Mouse (Mus musculus): ENCODE results near the gene Pum2. TPM values are rescaled to one million over a fixed set of nuclear protein-coding genes. Genes with fewer than 3 reads are reported as not detected.
A peak's percentile ranks its signal among the peaks of the same experiment; 100 is the strongest.
"Not testable (repeated sequence)": the region's sequence is repeated elsewhere in the genome, so short reads cannot be mapped to it uniquely, and the experiment has no call there.

The Pum2 gene
- polyA plus RNA-seq (2015; fragmentation: Nextera tagmentation; extraction: Ambion mirVana): 26.2 and 27.9 TPM in 2 replicates

DNA sequence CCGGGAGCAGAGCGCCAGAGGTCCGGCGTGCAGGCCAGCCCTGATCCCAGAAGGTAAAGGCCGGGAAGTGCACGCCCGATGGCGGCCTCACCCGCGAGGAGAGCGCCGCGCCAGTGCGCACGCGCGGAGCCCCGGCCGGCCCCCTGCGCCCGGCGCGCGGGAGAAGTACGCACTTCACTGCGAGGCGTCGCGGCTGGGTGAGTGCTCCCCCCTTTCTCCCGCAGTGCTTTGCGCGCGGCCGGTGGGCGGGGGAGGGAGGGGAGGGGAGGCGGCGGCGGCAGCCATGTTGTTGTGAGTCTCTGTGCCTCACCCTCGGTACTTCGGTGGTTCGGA, at the start of gene Pum2:
TSS of gene Pum2 (plus strand) at position 161 of the 333 bp plus-strand sequence.
- 0% methylated on average over 26 of the region's 41 CpGs for WGBS
- Histone ChIP-seq H3K4me1 (ENCODE audit: control insufficient read depth, insufficient read depth, low read length) (peaks cover 35% of the 10 kb centered on the region), H3K4me2 (ENCODE audit: low read depth, low read length) (peak within 1 kb of the TSS; percentile 79), H3K27me3 (ENCODE audit: control insufficient read depth, insufficient read depth, low read length) (no peaks in the 10 kb centered on the region), H3K4me3 (ENCODE audit: low read length) (peak within 1 kb of the TSS; percentile 97), H3K36me3 (ENCODE audit: control insufficient read depth, insufficient read depth) (no peaks in the 10 kb centered on the region), H3K9ac (ENCODE audit: low read length) (peak within 1 kb of the TSS; percentile 100), H3K9me3 (replicated peaks; ENCODE audit: control insufficient read depth, low read length) (peaks cover 7% of the 10 kb centered on the region; the same call in 1 of the 2 replicates), H3K27ac (ENCODE audit: low read length) (peak within 1 kb of the TSS; percentile 99)
- peak; percentile 95 for ATAC-seq (replicated peaks; ENCODE audit: extremely low read depth, insufficient read depth, low FRiP score)

DNA sequence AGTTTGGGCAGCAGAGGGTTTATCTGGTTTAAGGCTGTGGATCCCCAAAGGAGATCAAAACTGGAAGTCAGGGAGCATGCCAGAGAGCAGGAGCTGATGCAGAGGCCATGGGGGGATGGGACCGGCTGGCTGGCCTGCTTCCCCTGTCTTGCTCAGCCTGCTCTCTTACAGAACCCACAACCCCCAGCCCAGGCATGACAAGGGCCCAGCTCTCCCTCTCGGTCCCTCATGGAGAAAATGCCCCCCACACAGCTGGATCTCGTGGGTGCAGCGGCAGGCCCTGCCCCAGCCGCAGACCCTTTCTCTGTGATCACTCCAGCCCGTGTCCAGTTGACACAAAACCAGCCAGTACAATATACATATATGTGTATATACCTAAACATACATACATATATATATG, 44.4 kb upstream of the Pum2 start:
- no peak overlapping the region for H3K27ac ChIP-seq (ENCODE audit: low read length)
- H3K36me3 ChIP-seq (ENCODE audit: control insufficient read depth, insufficient read depth): no peaks in the 10 kb centered on the region
- no peaks in the 10 kb centered on the region for H3K9me3 ChIP-seq (replicated peaks; ENCODE audit: control insufficient read depth, low read length)
- H3K27me3 ChIP-seq (ENCODE audit: control insufficient read depth, insufficient read depth, low read length): no peaks in the 10 kb centered on the region
- H3K4me3 ChIP-seq (ENCODE audit: low read length): no peak overlapping the region
- H3K9ac ChIP-seq (ENCODE audit: low read length): no peak overlapping the region
- no peak overlapping the region for H3K4me2 ChIP-seq (ENCODE audit: low read depth, low read length)
- no peak for ATAC-seq (replicated peaks; ENCODE audit: extremely low read depth, insufficient read depth, low FRiP score)
- H3K4me1 ChIP-seq (ENCODE audit: control insufficient read depth, insufficient read depth, low read length): no peaks in the 10 kb centered on the region
- 93% methylated on average over 6 of the region's 6 CpGs for WGBS

- Histone ChIP-seq H3K27me3 (ENCODE audit: control insufficient read depth, insufficient read depth, low read length) (no peaks in the 10 kb centered on the region), H3K4me2 (ENCODE audit: low read depth, low read length) (no peak overlapping the region), H3K9ac (ENCODE audit: low read length) (no peak overlapping the region), H3K36me3 (ENCODE audit: control insufficient read depth, insufficient read depth) (no peaks in the 10 kb centered on the region), H3K9me3 (replicated peaks; ENCODE audit: control insufficient read depth, low read length) (no peaks in the 10 kb centered on the region), H3K27ac (ENCODE audit: low read length) (no peak overlapping the region), H3K4me1 (ENCODE audit: control insufficient read depth, insufficient read depth, low read length) (no peaks in the 10 kb centered on the region), H3K4me3 (ENCODE audit: low read length) (no peak overlapping the region)
- WGBS: 93% methylated on average over 1 of the region's 1 CpGs
- ATAC-seq (replicated peaks; ENCODE audit: extremely low read depth, insufficient read depth, low FRiP score): no peak
Observed at GRCm38 (mm10) chr12:8631691-8632090, 42.2 kb upstream of the Pum2 start.

DNA sequence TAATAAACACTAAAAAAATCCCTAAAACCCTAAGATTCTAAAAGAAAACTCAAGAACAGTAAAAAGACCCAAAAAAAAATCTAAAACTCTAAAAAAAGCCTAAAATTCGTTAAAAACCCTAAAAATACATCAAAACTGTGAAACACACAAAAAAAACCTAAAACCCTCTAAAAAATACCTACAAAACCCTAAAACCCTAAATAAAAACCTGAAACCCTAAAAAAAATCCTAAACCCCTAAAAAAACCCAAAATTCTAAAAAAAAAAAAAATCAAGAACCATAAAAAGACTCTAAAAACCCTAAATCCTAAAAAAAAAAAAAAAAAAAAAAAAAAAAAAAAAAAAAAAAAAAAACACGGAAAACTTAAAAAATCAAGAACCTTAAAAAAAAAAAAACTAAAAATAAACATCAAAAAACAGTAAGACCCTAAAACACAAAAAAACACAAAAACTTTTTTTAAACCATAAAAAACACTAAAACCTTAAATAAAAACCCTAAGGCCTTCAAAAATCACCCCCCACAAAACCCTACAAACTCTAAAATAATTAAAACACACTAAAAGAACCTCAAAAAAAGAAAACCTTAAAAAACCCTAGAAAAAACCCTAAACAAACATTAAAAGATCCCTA, 41.1 kb upstream of the Pum2 start:
- Histone ChIP-seq H3K4me1 (ENCODE audit: control insufficient read depth, insufficient read depth, low read length) (no peaks in the 10 kb centered on the region), H3K36me3 (ENCODE audit: control insufficient read depth, insufficient read depth) (no peaks in the 10 kb centered on the region), H3K9ac (ENCODE audit: low read length) (no peak overlapping the region), H3K4me3 (ENCODE audit: low read length) (no peak overlapping the region), H3K27ac (ENCODE audit: low read length) (no peak overlapping the region), H3K4me2 (ENCODE audit: low read depth, low read length) (no peak overlapping the region), H3K9me3 (replicated peaks; ENCODE audit: control insufficient read depth, low read length) (no peaks in the 10 kb centered on the region), H3K27me3 (ENCODE audit: control insufficient read depth, insufficient read depth, low read length) (no peaks in the 10 kb centered on the region)
- WGBS: 77% methylated on average over 2 of the region's 2 CpGs
- ATAC-seq (replicated peaks; ENCODE audit: extremely low read depth, insufficient read depth, low FRiP score): no peak

DNA sequence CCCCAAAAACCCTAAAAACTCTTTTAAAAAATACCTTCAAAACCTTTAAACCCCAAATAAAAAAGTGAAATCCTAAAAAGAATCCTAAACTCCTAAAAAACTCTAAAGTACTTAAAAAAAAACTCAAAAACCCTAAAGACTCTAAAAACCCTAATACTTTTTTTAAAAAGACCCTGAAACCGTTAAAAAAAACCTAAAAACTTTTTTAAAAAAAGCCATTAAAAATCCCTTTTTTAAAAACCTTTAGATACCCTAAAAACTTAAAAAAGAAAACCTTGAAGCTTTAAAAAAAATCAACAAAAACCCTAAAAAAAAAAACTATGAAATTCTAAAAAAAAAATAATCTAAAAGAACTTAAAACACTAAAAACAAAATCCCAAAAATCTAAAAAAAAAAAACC, 39.6 kb upstream of the Pum2 start:
- Histone ChIP-seq H3K9me3 (replicated peaks; ENCODE audit: control insufficient read depth, low read length) (no peaks in the 10 kb centered on the region), H3K27me3 (ENCODE audit: control insufficient read depth, insufficient read depth, low read length) (no peaks in the 10 kb centered on the region), H3K27ac (ENCODE audit: low read length) (no peak overlapping the region), H3K36me3 (ENCODE audit: control insufficient read depth, insufficient read depth) (no peaks in the 10 kb centered on the region), H3K4me2 (ENCODE audit: low read depth, low read length) (no peak overlapping the region), H3K4me3 (ENCODE audit: low read length) (no peak overlapping the region), H3K9ac (ENCODE audit: low read length) (no peak overlapping the region), H3K4me1 (ENCODE audit: control insufficient read depth, insufficient read depth, low read length) (no peaks in the 10 kb centered on the region)
- no peak for ATAC-seq (replicated peaks; ENCODE audit: extremely low read depth, insufficient read depth, low FRiP score)
- WGBS: 94% methylated on average over 1 of the region's 1 CpGs

DNA sequence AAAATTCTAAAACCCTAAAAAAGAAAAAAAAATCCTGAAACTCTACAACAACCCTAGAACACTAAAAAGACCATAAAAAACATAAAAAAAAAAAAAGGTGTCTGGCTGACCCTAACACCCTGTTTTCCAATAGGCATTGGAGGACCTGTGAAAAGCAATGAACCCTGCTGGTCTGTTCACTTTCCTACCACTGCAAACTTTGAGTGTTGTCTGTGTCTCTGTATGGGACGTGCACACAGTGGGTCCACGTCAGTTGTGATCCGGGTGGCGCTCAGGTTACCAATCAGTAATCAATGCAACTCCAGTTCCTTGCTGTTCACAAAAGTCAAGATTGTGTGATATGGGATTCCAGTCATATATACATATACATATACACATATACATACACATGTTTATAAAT, 38.4 kb upstream of the Pum2 start:
- Histone ChIP-seq H3K36me3 (ENCODE audit: control insufficient read depth, insufficient read depth) (no peaks in the 10 kb centered on the region), H3K4me2 (ENCODE audit: low read depth, low read length) (no peak overlapping the region), H3K27ac (ENCODE audit: low read length) (no peak overlapping the region), H3K9ac (ENCODE audit: low read length) (no peak overlapping the region), H3K9me3 (replicated peaks; ENCODE audit: control insufficient read depth, low read length) (no peaks in the 10 kb centered on the region), H3K27me3 (ENCODE audit: control insufficient read depth, insufficient read depth, low read length) (no peaks in the 10 kb centered on the region), H3K4me1 (ENCODE audit: control insufficient read depth, insufficient read depth, low read length) (no peaks in the 10 kb centered on the region), H3K4me3 (ENCODE audit: low read length) (no peak overlapping the region)
- ATAC-seq (replicated peaks; ENCODE audit: extremely low read depth, insufficient read depth, low FRiP score): no peak
- 100% methylated on average over 4 of the region's 4 CpGs for WGBS

DNA sequence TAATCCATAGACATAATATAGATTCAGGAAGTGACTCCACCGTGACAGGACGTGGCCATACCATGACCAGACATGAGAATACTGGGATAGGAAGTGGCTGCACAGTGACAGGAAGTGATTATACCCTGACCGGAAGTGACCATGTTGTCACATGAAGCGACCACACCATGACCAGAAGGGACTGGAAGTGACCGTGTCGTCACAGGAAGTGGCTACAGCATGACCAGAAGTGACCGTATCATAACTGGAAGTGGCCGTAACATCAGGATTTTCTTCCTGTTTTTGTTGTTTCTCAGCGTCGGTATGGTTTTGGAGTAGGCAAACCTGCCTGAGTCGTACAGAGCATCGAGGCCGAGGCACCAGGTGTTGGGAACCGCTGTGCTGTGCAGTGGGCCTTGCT, 37.0 kb upstream of the Pum2 start:
- H3K9me3 ChIP-seq (replicated peaks; ENCODE audit: control insufficient read depth, low read length): no peaks in the 10 kb centered on the region
- H3K4me2 ChIP-seq (ENCODE audit: low read depth, low read length): no peak overlapping the region
- no peak overlapping the region for H3K4me3 ChIP-seq (ENCODE audit: low read length)
- no peaks in the 10 kb centered on the region for H3K27me3 ChIP-seq (ENCODE audit: control insufficient read depth, insufficient read depth, low read length)
- no peak overlapping the region for H3K27ac ChIP-seq (ENCODE audit: low read length)
- H3K36me3 ChIP-seq (ENCODE audit: control insufficient read depth, insufficient read depth): no peaks in the 10 kb centered on the region
- no peak for ATAC-seq (replicated peaks; ENCODE audit: extremely low read depth, insufficient read depth, low FRiP score)
- no peaks in the 10 kb centered on the region for H3K4me1 ChIP-seq (ENCODE audit: control insufficient read depth, insufficient read depth, low read length)
- H3K9ac ChIP-seq (ENCODE audit: low read length): no peak overlapping the region
- WGBS: 81% methylated on average over 14 of the region's 14 CpGs

- not testable (repeated sequence) for H3K27me3 ChIP-seq (ENCODE audit: control insufficient read depth, insufficient read depth, low read length); H3K27ac ChIP-seq (ENCODE audit: low read length); H3K36me3 ChIP-seq (ENCODE audit: control insufficient read depth, insufficient read depth); H3K9ac ChIP-seq (ENCODE audit: low read length); H3K4me3 ChIP-seq (ENCODE audit: low read length); H3K9me3 ChIP-seq (replicated peaks; ENCODE audit: control insufficient read depth, low read length); ATAC-seq (replicated peaks; ENCODE audit: extremely low read depth, insufficient read depth, low FRiP score); H3K4me1 ChIP-seq (ENCODE audit: control insufficient read depth, insufficient read depth, low read length); H3K4me2 ChIP-seq (ENCODE audit: low read depth, low read length)
- WGBS: 72% methylated on average over 10 of the region's 10 CpGs
Observed at GRCm38 (mm10) chr12:8638411-8639087, 35.4 kb upstream of the Pum2 start.

DNA sequence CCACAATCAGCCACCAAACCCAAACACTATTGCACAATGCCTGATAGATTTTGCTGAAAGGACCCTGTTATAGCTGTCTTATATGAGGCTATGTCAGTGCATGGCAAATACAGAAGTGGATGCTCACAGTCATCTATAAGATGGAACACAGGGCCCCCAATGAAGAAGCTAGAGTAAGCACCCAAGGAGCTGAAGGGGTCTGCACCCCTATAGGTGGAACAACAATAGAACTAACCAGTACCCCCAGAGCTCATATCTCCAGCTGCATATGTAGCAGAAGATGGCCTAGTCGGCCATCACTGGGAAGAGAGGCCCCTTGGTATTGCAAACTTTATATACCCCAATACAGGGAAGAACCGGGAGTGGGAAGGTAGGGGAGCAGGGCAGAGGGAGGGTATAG, 33.7 kb upstream of the Pum2 start:
- peak overlapping the region; percentile 57 for H3K9ac ChIP-seq (ENCODE audit: low read length)
- not testable (repeated sequence) for ATAC-seq (replicated peaks; ENCODE audit: extremely low read depth, insufficient read depth, low FRiP score); H3K9me3 ChIP-seq (replicated peaks; ENCODE audit: control insufficient read depth, low read length); H3K36me3 ChIP-seq (ENCODE audit: control insufficient read depth, insufficient read depth); H3K27me3 ChIP-seq (ENCODE audit: control insufficient read depth, insufficient read depth, low read length); H3K4me1 ChIP-seq (ENCODE audit: control insufficient read depth, insufficient read depth, low read length); H3K27ac ChIP-seq (ENCODE audit: low read length)
- peak overlapping the region; percentile 62 for H3K4me2 ChIP-seq (ENCODE audit: low read depth, low read length)
- WGBS: 8% methylated on average over 2 of the region's 2 CpGs
- peak overlapping the region; percentile 76 for H3K4me3 ChIP-seq (ENCODE audit: low read length)
